Mouse (Mus musculus) ES-E14 (cell line): ENCODE data around the gene Hes3.

Source experiments
- CHD2 ChIP-seq: IDR thresholded peaks from 2 replicates; pipeline ENCODE4 v1.6.1; 2014; ENCODE audit warnings: mild to moderate bottlenecking, low read depth, low read length, inconsistent platforms
- HCFC1 ChIP-seq: IDR thresholded peaks from 2 replicates; pipeline ENCODE4 v1.6.1; 2012; ENCODE audit warnings: low read length, inconsistent platforms, borderline replicate concordance; ENCODE audit not compliant: insufficient read depth
- MAFK ChIP-seq: IDR thresholded peaks from 2 replicates; pipeline ENCODE4 v1.6.1; 2014; ENCODE audit warnings: mild to moderate bottlenecking, low read depth, low read length, inconsistent platforms; ENCODE audit not compliant: insufficient read depth
- ZC3H11A ChIP-seq: IDR thresholded peaks from 2 replicates; pipeline ENCODE4 v1.6.1; 2012; ENCODE audit warnings: low read depth, mild to moderate bottlenecking, inconsistent platforms, low read length, borderline replicate concordance
- ZNF384 ChIP-seq: IDR thresholded peaks from 2 replicates; pipeline ENCODE4 v1.6.1; 2012; ENCODE audit warnings: low read depth, low read length, inconsistent platforms

GRCm38 (mm10) chr4:152274681-152275131, 16.8 kb downstream of the Hes3 start:
- TF ChIP-seq CHD2 (no peak), ZNF384 (no peak), MAFK (no peak), HCFC1 (no peak), ZC3H11A (no peak)
